Comparison of ENCODE assay signal across 25 mouse cellular contexts in the genomic region with DNA sequence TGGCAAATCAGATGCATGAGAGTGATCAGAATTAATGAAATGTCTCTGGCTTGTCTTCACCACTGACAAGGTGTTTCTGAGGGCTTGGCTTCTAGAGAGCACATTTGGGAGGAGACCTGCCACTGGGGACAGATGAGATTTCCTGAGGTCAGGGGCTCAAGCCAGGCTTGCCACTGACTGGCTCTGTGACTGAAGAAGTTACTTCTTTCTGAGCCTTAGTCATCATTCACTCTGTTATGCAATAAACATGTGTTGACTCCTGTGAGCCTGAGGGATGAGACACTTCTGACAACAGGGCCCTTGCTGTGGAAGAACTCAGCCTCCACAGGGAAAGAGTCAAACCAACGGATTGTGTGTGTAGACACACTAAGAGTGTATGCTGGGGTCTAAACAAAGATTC.
DNase-seq lines count a peak whose midpoint lies in the region; ATAC-seq and TF ChIP-seq lines count a peak whose summit lies in the region.
"Had no signal": no experiment of that assay in that cellular context is flagged by ENCODE, and none has a peak within 500 bp of the region (broad histone marks: within the 10 kb centered on the region; RNA-seq: fewer than 3 reads in every experiment).

No protein-coding gene starts in this region.

- no peak overlapping the region for H3K4me3 ChIP-seq in liver, adult 2 months (ENCODE audit: insufficient read depth, low read depth, low read length)
- H3K4me3 ChIP-seq in liver, embryonic 11.5 days (ENCODE audit: low read depth, low read length), result no peak overlapping the region
- H3K4me3 ChIP-seq in macrophage (ENCODE audit: inconsistent target), result no peak overlapping the region
- no peak overlapping the region for H3K4me3 ChIP-seq in midbrain, embryonic 13.5 days (replicated peaks)
- H3K4me3 ChIP-seq: embryonic facial prominence, embryonic 10.5 days; embryonic facial prominence, embryonic 15.5 days; forebrain, embryonic 13.5 days; intestine, embryonic 15.5 days; limb, embryonic 13.5 days; liver, embryonic 13.5 days; midbrain, embryonic 15.5 days had no signal

- no peaks in the 10 kb centered on the region for H3K9me3 ChIP-seq in liver, embryonic 11.5 days (ENCODE audit: control insufficient read depth, low read length)
- H3K9me3 ChIP-seq in midbrain, embryonic 13.5 days, result no peaks in the 10 kb centered on the region
- H3K9me3 ChIP-seq: embryonic facial prominence, embryonic 10.5 days; embryonic facial prominence, embryonic 15.5 days; forebrain, embryonic 13.5 days; intestine, embryonic 15.5 days; limb, embryonic 13.5 days; liver, embryonic 13.5 days; midbrain, embryonic 15.5 days had no signal

- no peak overlapping the region; the same call in 1 of the 2 replicates for H3K27ac ChIP-seq in liver, adult 2 months (replicated peaks; ENCODE audit: insufficient read depth, low read depth, low read length)
- no peak overlapping the region for H3K27ac ChIP-seq in liver, embryonic 11.5 days (ENCODE audit: low read depth, low read length)
- 0 out of 2 replicates have a peak overlapping the region, but pooled peaks have one; percentile 5 for H3K27ac ChIP-seq in macrophage
- no peak overlapping the region for H3K27ac ChIP-seq in midbrain, embryonic 13.5 days
- H3K27ac ChIP-seq: embryonic facial prominence, embryonic 10.5 days; embryonic facial prominence, embryonic 15.5 days; forebrain, embryonic 13.5 days; hindbrain, postnatal 0 days; intestine, embryonic 15.5 days; kidney, postnatal 0 days; limb, embryonic 13.5 days; liver, embryonic 13.5 days; midbrain, embryonic 15.5 days had no signal

- DNase-seq in adrenal gland, adult 2 months, result peak; percentile 57
- no peak for DNase-seq in adrenal gland, adult 8-10 months
- DNase-seq in liver, adult 2 months (ENCODE audit: extremely low read depth, low read depth, low spot score), result peak; percentile 25
- DNase-seq in liver, embryonic 11.5 days (ENCODE audit: low spot score), result no peak
- DNase-seq in NIH3T3 (ENCODE audit: low read depth), result peak; percentile 54
- DNase-seq in thymus, postnatal 4 days, result no peak
- DNase-seq: adrenal gland, postnatal 10 days; cerebellum, adult 8-10 months; cerebellum, postnatal 25 days; kidney, adult 2 months; kidney, postnatal 4 days; liver, embryonic 13.5 days; lung, adult 18-20 months; lung, postnatal 14 days; right cerebral cortex, postnatal 25 days had no signal

- H3K4me1 ChIP-seq in liver, adult 2 months (ENCODE audit: control insufficient read depth, insufficient read depth, low read length), result peaks cover 10% of the 10 kb centered on the region
- H3K4me1 ChIP-seq in liver, embryonic 11.5 days (replicated peaks; ENCODE audit: control insufficient read depth, insufficient read depth, low read length), result no peaks in the 10 kb centered on the region
- H3K4me1 ChIP-seq in midbrain, embryonic 13.5 days (replicated peaks), result peaks cover 15% of the 10 kb centered on the region
- H3K4me1 ChIP-seq: liver, embryonic 13.5 days had no signal

- no peaks in the 10 kb centered on the region for H3K79me2 ChIP-seq in liver, adult 2 months (ENCODE audit: control insufficient read depth, insufficient read depth, low read length)
- no peaks in the 10 kb centered on the region for H3K79me2 ChIP-seq in macrophage (ENCODE audit: inconsistent target)

- no peak for TF ChIP-seq POLR2A in liver, adult 2 months (IDR thresholded peaks at IDR 0.05; ENCODE audit: extremely low read depth, insufficient read depth, low read length)

- H3K27me3 ChIP-seq in liver, adult 2 months (ENCODE audit: control insufficient read depth, insufficient read depth, low read length), result no peaks in the 10 kb centered on the region
- H3K27me3 ChIP-seq in liver, embryonic 11.5 days (replicated peaks; ENCODE audit: control insufficient read depth, insufficient read depth, low read length), result peaks cover 9% of the 10 kb centered on the region; the same call in 1 of the 2 replicates
- H3K27me3 ChIP-seq in midbrain, embryonic 13.5 days, result peaks cover 2% of the 10 kb centered on the region; the same call in 1 of the 2 replicates
- H3K27me3 ChIP-seq: embryonic facial prominence, embryonic 15.5 days; forebrain, embryonic 13.5 days; intestine, embryonic 15.5 days; limb, embryonic 13.5 days had no signal

- no peak overlapping the region for H3K4me2 ChIP-seq in liver, embryonic 11.5 days
- no peak overlapping the region for H3K4me2 ChIP-seq in midbrain, embryonic 13.5 days (replicated peaks)
- H3K4me2 ChIP-seq: embryonic facial prominence, embryonic 15.5 days; forebrain, embryonic 13.5 days; intestine, embryonic 15.5 days; limb, embryonic 13.5 days; liver, embryonic 13.5 days; midbrain, embryonic 15.5 days had no signal

- WGBS in liver, adult 2 months, result 85% methylated on average over 1 of the region's 1 CpGs
- 69% methylated on average over 1 of the region's 1 CpGs for WGBS in liver, embryonic 11.5 days
- WGBS in macrophage (ENCODE audit: missing documents), result 70% methylated on average over 1 of the region's 1 CpGs
- 79% methylated on average over 1 of the region's 1 CpGs for WGBS in midbrain, embryonic 13.5 days

- no peaks in the 10 kb centered on the region for H3K36me3 ChIP-seq in liver, adult 2 months (ENCODE audit: control insufficient read depth, insufficient read depth, low read length)
- H3K36me3 ChIP-seq in liver, embryonic 11.5 days (ENCODE audit: control insufficient read depth, insufficient read depth, low read length), result no peaks in the 10 kb centered on the region
- no peaks in the 10 kb centered on the region for H3K36me3 ChIP-seq in macrophage (ENCODE audit: inconsistent target)
- no peaks in the 10 kb centered on the region for H3K36me3 ChIP-seq in midbrain, embryonic 13.5 days
- H3K36me3 ChIP-seq: embryonic facial prominence, embryonic 10.5 days; embryonic facial prominence, embryonic 15.5 days; intestine, embryonic 15.5 days; limb, embryonic 13.5 days; liver, embryonic 13.5 days; midbrain, embryonic 15.5 days had no signal

- H3K9ac ChIP-seq in liver, adult 2 months (ENCODE audit: low read depth, low read length), result no peak overlapping the region
- H3K9ac ChIP-seq in liver, embryonic 11.5 days (ENCODE audit: low read depth, low read length), result no peak overlapping the region
- no peak overlapping the region for H3K9ac ChIP-seq in midbrain, embryonic 13.5 days (replicated peaks)
- H3K9ac ChIP-seq: embryonic facial prominence, embryonic 15.5 days; forebrain, embryonic 13.5 days; intestine, embryonic 15.5 days; limb, embryonic 13.5 days; liver, embryonic 13.5 days; midbrain, embryonic 15.5 days had no signal

- TF ChIP-seq CTCF in liver, adult 2 months (IDR thresholded peaks at IDR 0.05; ENCODE audit: low read depth, low read length), result no peak

- no peak for ATAC-seq in liver, embryonic 11.5 days (replicated peaks; ENCODE audit: low FRiP score)
- ATAC-seq in midbrain, embryonic 13.5 days, result no peak
- ATAC-seq: forebrain, embryonic 13.5 days; hindbrain, postnatal 0 days; intestine, embryonic 15.5 days; midbrain, embryonic 15.5 days had no signal

Comparison
In these comparisons a context has a peak if more than half of its experiments do, and no peak if none do; other contexts are left out.
1. DNase-seq: peak in adrenal gland, adult 2 months (single experiment), liver, adult 2 months (single experiment) and NIH3T3 (single experiment); none in adrenal gland, adult 8-10 months (single experiment), liver, embryonic 11.5 days (single experiment) and thymus, postnatal 4 days (single experiment).